Mouse (Mus musculus) megakaryocyte, embryonic 14.5 days (primary cell): Measurements from ENCODE around the gene Hlcs. TPM values are rescaled to one million over a fixed set of nuclear protein-coding genes. Genes with fewer than 3 reads are reported as not detected.

Experiments used
- H3K27me3 ChIP-seq: replicated peaks from 2 replicates; pipeline ENCODE3; 2012; ENCODE audit warnings: inconsistent platforms
- H3K36me3 ChIP-seq: replicated peaks from 2 replicates; pipeline ENCODE3; 2012; ENCODE audit warnings: low read length, inconsistent platforms, mixed read lengths
- H3K4me1 ChIP-seq: 2 replicates; pipeline ENCODE4 v1.6.1; 2012; ENCODE audit warnings: inconsistent platforms
- H3K4me3 ChIP-seq: replicated peaks from 2 replicates; pipeline ENCODE3; 2012; ENCODE audit warnings: moderate library complexity, mild to moderate bottlenecking, inconsistent platforms
- H3K9me3 ChIP-seq: 2 replicates; pipeline ENCODE4 v1.6.1; 2012; ENCODE audit warnings: inconsistent platforms
- FLI1 ChIP-seq: IDR thresholded peaks from 2 replicates; pipeline ENCODE4 v1.6.1; 2012; ENCODE audit warnings: low read length, inconsistent platforms, mixed read lengths
- GATA1 ChIP-seq: IDR thresholded peaks from 3 replicates; pipeline ENCODE4 v1.6.1; 2012; ENCODE audit warnings: mixed read lengths, low read length, inconsistent platforms, borderline replicate concordance
- polyA plus RNA-seq: library from polyadenylated mRNA; stranded (reverse); fragments of >175 nt; gene quantifications from 2 replicates; pipeline ENCODE4 v1.2.3, GENCODE M21; 2012; ENCODE audit warnings: low replicate concordance; ENCODE audit not compliant: insufficient read depth

Hlcs gene
- polyA plus RNA-seq, 1 experiment = 1.8 TPM

DNA sequence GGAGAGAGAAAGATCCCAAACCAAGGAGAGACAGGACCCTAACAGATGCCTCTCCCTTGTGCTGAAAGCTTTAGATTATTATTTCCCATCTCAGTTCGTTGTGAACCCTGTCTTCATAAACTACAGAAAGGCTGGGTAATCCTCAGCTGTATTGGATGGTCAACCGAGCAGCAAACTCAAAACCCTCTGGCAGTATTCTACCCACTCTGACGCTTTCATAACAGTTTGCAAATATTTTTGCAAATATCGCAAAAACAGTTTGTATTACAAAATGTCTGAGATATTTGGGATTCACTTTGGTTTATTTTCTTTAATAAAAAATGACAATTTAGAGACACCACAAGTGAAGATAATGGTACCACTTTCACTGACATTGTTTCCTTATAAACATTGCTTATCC, 1.4 kb downstream of the Hlcs start:
- no peak for TF ChIP-seq GATA1
- TF ChIP-seq FLI1 = no peak
- H3K4me1 ChIP-seq = peaks cover 44% of the 10 kb centered on the region
- peaks cover 4% of the 10 kb centered on the region; the same call in 1 of the 2 replicates for H3K9me3 ChIP-seq
- peaks cover 11% of the 10 kb centered on the region for H3K27me3 ChIP-seq
- no peaks in the 10 kb centered on the region for H3K36me3 ChIP-seq
- H3K4me3 ChIP-seq = peak overlapping the region; percentile 95

DNA sequence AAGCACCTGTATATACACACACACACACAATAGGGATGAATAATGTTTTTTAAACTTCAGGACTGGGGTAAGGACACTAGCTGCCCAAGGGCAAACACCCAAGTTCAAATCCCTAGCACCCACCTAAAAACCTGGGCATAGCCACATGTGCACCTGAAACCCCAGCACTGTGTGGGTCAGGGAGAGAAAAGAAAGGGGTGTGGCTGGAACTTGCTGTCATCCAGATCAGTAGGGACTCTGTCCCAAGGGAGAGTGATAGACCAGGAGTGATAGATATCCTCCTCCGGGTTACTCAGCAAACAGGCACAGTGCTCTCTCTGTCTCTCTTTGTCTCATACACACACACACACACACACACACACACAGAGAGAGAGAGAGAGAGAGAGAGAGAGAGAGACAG, 2.0 kb downstream of the Hlcs start:
- peaks cover 39% of the 10 kb centered on the region for H3K4me1 ChIP-seq
- TF ChIP-seq FLI1 (no peak), GATA1 (no peak)
- peaks cover 6% of the 10 kb centered on the region for H3K9me3 ChIP-seq
- H3K36me3 ChIP-seq = no peaks in the 10 kb centered on the region
- H3K27me3 ChIP-seq = peaks cover 11% of the 10 kb centered on the region
- no peak overlapping the region for H3K4me3 ChIP-seq

DNA sequence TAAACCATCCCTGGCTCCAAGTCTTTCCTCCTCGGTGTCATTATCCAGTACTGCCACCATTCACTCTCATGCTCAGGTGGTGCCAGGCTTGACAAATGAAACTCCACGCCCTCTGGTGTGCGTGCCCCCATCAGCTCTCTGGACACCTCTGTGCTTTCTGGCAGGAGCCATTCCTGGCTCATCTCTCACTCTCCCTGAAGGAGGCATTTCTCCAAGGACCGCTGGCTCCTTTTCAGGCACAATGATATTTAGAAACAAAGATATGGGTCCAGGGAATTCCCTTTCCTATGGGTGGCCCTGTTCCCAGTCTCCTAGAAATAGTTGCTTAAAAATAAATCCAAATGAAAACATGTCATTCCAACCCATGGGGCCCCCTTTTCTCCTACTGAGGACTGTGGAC, 4.3 kb downstream of the Hlcs start:
- Histone ChIP-seq H3K36me3 (no peaks in the 10 kb centered on the region), H3K27me3 (peaks cover 14% of the 10 kb centered on the region), H3K4me3 (no peak overlapping the region), H3K4me1 (peaks cover 18% of the 10 kb centered on the region), H3K9me3 (peaks cover 18% of the 10 kb centered on the region)
- no peak for TF ChIP-seq GATA1
- no peak for TF ChIP-seq FLI1

DNA sequence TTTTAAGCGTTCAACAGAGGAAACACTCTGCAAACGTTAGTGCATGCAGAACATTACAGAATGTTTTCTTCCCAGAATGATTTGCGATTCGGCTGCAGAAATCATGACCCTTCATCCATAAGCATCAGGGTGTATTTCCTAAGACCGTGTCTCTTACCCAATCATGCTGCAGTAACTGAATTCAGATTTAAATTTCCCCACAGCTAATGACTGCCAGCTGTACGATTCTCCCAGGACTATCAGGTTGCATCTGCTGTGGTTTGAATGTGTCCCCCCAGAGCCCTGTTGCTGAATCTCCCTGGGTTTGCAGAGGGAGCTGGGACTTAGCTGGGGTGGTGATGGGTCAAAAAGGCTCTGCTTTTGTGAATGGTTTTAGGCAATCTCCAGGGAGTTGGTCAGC, 5.4 kb downstream of the Hlcs start:
- H3K9me3 ChIP-seq = peaks cover 18% of the 10 kb centered on the region
- no peaks in the 10 kb centered on the region for H3K36me3 ChIP-seq
- peaks cover 16% of the 10 kb centered on the region for H3K4me1 ChIP-seq
- H3K27me3 ChIP-seq = peaks cover 21% of the 10 kb centered on the region
- H3K4me3 ChIP-seq = no peak overlapping the region
- TF ChIP-seq GATA1 = no peak
- TF ChIP-seq FLI1 = no peak

DNA sequence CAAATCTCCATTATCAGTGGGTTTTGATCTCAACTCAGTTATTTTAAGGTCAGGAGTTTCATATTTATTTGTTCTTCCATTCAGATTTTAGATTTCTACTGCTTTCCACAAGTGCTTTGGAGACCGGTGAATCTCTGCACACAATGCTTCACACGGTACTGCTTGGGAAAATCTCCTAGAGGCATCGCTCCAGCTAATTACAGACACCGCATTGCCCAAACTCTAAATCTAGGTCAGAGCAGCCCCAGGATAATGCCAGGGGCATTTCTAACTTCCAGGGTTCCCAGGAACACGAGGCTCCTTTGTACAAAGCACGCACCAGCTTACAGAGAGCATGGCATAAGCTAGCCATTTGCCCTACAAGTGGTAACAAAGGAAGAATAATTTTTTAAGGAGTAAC, 5.8 kb downstream of the Hlcs start:
- Histone ChIP-seq H3K9me3 (peaks cover 18% of the 10 kb centered on the region), H3K4me1 (peaks cover 20% of the 10 kb centered on the region), H3K36me3 (no peaks in the 10 kb centered on the region), H3K27me3 (peaks cover 25% of the 10 kb centered on the region), H3K4me3 (no peak overlapping the region)
- TF ChIP-seq GATA1 (no peak), FLI1 (no peak)

DNA sequence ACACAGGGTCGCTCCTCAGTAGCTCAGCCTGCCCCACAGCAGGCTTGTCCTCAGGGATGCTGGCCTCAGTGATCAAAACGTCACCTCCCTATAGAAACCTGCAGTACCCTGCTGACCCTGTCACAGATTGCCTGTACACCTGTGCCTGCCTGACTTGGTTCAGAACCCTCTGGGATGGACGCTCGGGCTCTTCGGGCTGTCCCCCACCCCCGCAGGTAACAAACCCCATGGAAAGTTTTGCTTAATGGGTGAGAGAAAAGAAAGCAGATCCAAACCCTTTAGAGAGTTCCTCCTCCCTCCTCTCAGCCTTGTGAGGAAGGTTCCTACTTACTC, 10.2 kb downstream of the Hlcs start:
- Histone ChIP-seq H3K27me3 (peaks cover 29% of the 10 kb centered on the region), H3K4me3 (peak overlapping the region; percentile 44), H3K9me3 (peaks cover 15% of the 10 kb centered on the region), H3K4me1 (peaks cover 23% of the 10 kb centered on the region), H3K36me3 (no peaks in the 10 kb centered on the region)
- TF ChIP-seq FLI1 (no peak), GATA1 (no peak)

DNA sequence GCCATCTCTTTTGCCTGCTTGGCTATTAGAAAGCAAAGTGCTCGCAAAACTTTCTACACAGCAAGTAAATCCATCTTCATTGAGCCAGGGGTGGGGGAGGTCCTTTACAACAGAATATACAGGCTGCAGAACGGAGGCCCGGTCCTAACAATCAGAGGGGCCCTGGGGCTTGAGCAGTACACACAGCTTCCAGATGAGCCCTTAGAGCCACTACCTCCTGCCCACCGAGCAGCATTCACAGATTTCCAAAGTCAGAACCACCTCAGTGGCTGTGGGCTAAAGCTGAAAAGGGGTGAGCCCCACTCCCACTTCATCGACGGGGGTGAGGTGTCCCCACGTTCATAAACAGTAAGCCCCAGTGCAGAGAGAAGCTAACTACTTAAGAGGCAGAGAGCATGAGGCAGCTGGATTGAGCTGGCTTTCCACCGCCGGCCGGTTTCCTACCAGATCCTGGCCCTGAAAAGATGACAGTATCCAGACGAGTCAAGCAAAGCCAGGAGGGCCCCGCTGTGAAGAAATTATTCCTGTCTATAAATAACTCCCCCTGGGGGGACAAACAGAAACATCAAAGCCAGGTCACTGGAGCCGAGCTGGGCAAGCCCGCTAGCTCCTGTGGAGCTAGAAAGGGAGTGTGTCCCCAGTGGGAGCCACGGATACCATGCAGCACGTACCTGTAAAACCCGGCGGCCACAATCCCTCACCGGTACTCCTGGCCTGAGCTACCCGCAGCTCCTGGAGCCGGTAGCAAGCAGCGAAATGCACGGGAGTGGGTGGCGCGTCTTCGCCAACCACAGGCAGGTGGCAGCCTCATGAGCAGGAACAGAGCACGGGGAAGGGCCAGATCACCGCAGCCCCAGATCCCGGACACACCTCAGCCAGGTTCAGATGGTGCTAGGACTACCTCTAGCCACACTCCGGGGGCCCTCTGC, 10.8 kb downstream of the Hlcs start:
- Histone ChIP-seq H3K27me3 (peaks cover 27% of the 10 kb centered on the region), H3K36me3 (no peaks in the 10 kb centered on the region), H3K4me1 (peaks cover 23% of the 10 kb centered on the region), H3K4me3 (peak overlapping the region; percentile 44), H3K9me3 (peaks cover 20% of the 10 kb centered on the region)
- TF ChIP-seq GATA1 (no peak), FLI1 (no peak)

DNA sequence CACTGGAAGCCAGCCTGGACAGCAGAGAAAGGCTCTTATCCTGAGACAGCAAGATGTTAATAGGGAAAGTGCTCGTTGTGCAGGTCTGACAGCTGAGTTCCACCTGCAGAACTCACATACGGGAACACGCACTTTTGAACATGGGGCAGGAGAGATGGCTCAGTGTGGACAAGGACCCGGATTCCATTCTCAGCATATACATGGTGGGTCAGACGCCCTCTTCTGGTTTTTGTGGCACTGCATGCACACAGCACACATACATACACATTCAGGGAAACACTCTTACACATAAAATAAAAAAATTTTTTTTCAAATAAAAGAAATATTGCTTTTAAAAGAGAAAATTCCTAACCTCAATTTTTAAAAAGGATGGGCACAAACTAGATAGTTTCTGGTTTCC, 11.7 kb downstream of the Hlcs start:
- peaks cover 34% of the 10 kb centered on the region for H3K27me3 ChIP-seq
- H3K4me3 ChIP-seq = no peak overlapping the region
- TF ChIP-seq FLI1 = no peak
- TF ChIP-seq GATA1 = no peak
- peaks cover 23% of the 10 kb centered on the region for H3K4me1 ChIP-seq
- H3K36me3 ChIP-seq = no peaks in the 10 kb centered on the region
- H3K9me3 ChIP-seq = peaks cover 20% of the 10 kb centered on the region

DNA sequence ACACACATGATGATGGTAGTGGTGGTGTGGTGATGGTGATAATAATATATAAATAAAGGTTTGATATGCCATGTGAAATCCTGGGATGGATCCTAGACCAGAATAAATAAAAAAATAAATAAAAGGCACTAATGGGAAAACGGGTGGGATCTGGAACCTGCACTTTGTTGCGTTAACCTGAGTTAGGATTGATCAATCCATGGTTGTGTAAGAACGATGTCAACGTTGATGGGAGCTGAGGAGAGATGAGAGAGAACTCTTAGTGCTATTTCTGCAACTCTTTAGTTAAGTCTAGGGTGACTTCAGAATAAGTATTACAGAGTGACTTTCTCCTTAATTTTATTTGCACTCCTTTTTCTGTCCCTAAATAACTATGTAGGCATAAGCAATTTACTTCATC, 12.2 kb downstream of the Hlcs start:
- TF ChIP-seq FLI1 (no peak), GATA1 (no peak)
- Histone ChIP-seq H3K27me3 (peaks cover 39% of the 10 kb centered on the region), H3K36me3 (no peaks in the 10 kb centered on the region)

DNA sequence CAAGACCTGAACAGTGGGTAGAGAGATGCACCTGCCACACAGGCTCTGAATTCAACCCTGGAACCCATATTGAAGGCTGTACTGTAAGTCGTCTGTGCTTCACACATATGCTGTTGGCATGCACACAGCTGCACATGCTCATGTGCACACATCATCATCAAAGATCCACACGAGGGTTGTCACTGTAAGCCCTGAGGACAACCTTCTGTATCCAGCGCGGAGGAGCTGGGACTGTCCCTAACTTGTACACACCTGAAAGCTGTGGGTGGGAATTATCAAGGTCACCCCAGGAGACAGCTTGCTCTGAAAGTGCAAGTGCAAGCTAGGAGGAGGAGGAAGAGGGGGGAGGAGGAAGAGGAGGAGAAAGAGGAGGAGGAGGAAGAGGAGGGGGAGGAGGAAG, 14.2 kb downstream of the Hlcs start:
- Histone ChIP-seq H3K36me3 (no peaks in the 10 kb centered on the region), H3K9me3 (peaks cover 7% of the 10 kb centered on the region), H3K4me1 (peaks cover 25% of the 10 kb centered on the region), H3K27me3 (peaks cover 45% of the 10 kb centered on the region), H3K4me3 (no peak overlapping the region)
- TF ChIP-seq GATA1 (no peak), FLI1 (no peak)

More for the DNA sequence above, 12.2 kb downstream of the Hlcs start:
- peaks cover 16% of the 10 kb centered on the region for H3K9me3 ChIP-seq
- peaks cover 23% of the 10 kb centered on the region for H3K4me1 ChIP-seq
- H3K4me3 ChIP-seq = no peak overlapping the region
